Mouse (Mus musculus) spleen, adult 2 months (tissue): ENCODE results near the gene Crybg2. TPM values are rescaled to one million over a fixed set of nuclear protein-coding genes. Genes with fewer than 3 reads are reported as not detected.

Experiments used
- DNase-seq, 2 experiments: peaks; one replicate each; pipeline versions ENCODE4 v3.0.0 to v3.0.0-alpha.2; 2012 to 2021; ENCODE audit warnings: low spot score in 2 of 2, low read depth in 1 of 2
- H3K27ac ChIP-seq: fragments of 200-500 bp; 2 replicates; pipeline ENCODE4 v1.5.1; 2012; ENCODE audit warnings: low read length, inconsistent platforms; ENCODE audit not compliant: insufficient read depth
- H3K27me3 ChIP-seq: fragments of 200-500 bp; 2 replicates; pipeline ENCODE4 v1.6.1; 2012; ENCODE audit warnings: mild to moderate bottlenecking, moderate library complexity, low read length, inconsistent platforms; ENCODE audit not compliant: control insufficient read depth, insufficient read depth
- H3K36me3 ChIP-seq: fragments of 200-500 bp; 2 replicates; pipeline ENCODE4 v1.6.1; 2012; ENCODE audit warnings: mild to moderate bottlenecking, low read length, inconsistent platforms; ENCODE audit not compliant: control insufficient read depth, insufficient read depth
- H3K4me1 ChIP-seq: fragments of 200-500 bp; 2 replicates; pipeline ENCODE4 v1.6.1; 2011; ENCODE audit warnings: inconsistent platforms; ENCODE audit not compliant: control insufficient read depth, insufficient read depth, insufficient read length
- H3K4me3 ChIP-seq: fragments of 200-500 bp; 2 replicates; pipeline ENCODE4 v1.5.1; 2011; ENCODE audit warnings: mild to moderate bottlenecking, inconsistent platforms; ENCODE audit not compliant: insufficient read depth, insufficient read length; ENCODE audit errors: extremely low read depth
- CTCF ChIP-seq: fragments of 200-500 bp; IDR thresholded peaks from 2 replicates; pipeline ENCODE4 v1.5.1; 2011; ENCODE audit warnings: mild to moderate bottlenecking, inconsistent platforms; ENCODE audit not compliant: insufficient read depth, insufficient read length, insufficient replicate concordance; ENCODE audit errors: extremely low read depth
- POLR2A ChIP-seq: fragments of 200-500 bp; IDR thresholded peaks from 2 replicates; pipeline ENCODE4 v1.6.1; 2011; ENCODE audit warnings: low read depth, low read length, inconsistent platforms
- WGBS: fragments of 180-500 bp; shearing (Covaris S2); methylation state at CpG from one replicate; pipeline ENCODE4 v1.1.7; 2018; 5-methylcytosine and 5-hydroxymethylcytosine counted together
- polyA plus RNA-seq: library from polyadenylated mRNA; depleted of rRNA; stranded (reverse); fragments of >200 nt; gene quantifications from 2 replicates; pipeline ENCODE4 v1.2.3, GENCODE M21; 2012

The Crybg2 gene
- polyA plus RNA-seq, 1 experiment: 4.3 TPM

- H3K27me3 ChIP-seq: no peaks in the 10 kb centered on the region
- H3K36me3 ChIP-seq: no peaks in the 10 kb centered on the region
- H3K27ac ChIP-seq: peak within 1 kb of the TSS; percentile 70
- DNase-seq: peak; percentile 74 to 89
- peaks cover 43% of the 10 kb centered on the region; the same call in 1 of the 2 replicates for H3K4me1 ChIP-seq
- TF ChIP-seq POLR2A: no peak
- TF ChIP-seq CTCF: no peak
- WGBS: 18% methylated on average over 34 of the region's 34 CpGs
- peak within 1 kb of the TSS; percentile 95 for H3K4me3 ChIP-seq
Observed at GRCm38 (mm10) chr4:134101979-134102741, 41.5 kb downstream of the Crybg2 start, which contains the start of gene Ubxn11. Ubxn11 (plus strand) TSS chr4:134102570.

- H3K4me1 ChIP-seq: peaks cover 40% of the 10 kb centered on the region; the same call in 1 of the 2 replicates
- peak overlapping the region; percentile 70; the same call in 1 of the 2 replicates for H3K27ac ChIP-seq
- H3K36me3 ChIP-seq: no peaks in the 10 kb centered on the region
- no peak for DNase-seq
- H3K4me3 ChIP-seq: peak overlapping the region; percentile 95
- 12% methylated on average over 21 of the region's 21 CpGs for WGBS
- TF ChIP-seq POLR2A (no peak), CTCF (no peak)
- no peaks in the 10 kb centered on the region for H3K27me3 ChIP-seq
Observed at GRCm38 (mm10) chr4:134102742-134103119, 42.1 kb downstream of the Crybg2 start.

- no peak for DNase-seq
- H3K27me3 ChIP-seq: no peaks in the 10 kb centered on the region
- no peak for TF ChIP-seq CTCF
- no peak for TF ChIP-seq POLR2A
- H3K36me3 ChIP-seq: no peaks in the 10 kb centered on the region
- peak overlapping the region; percentile 21 for H3K27ac ChIP-seq
- H3K4me3 ChIP-seq: no peak overlapping the region
- H3K4me1 ChIP-seq: peaks cover 25% of the 10 kb centered on the region; the same call in 1 of the 2 replicates
- 33% methylated on average over 7 of the region's 7 CpGs for WGBS
Observed at GRCm38 (mm10) chr4:134106105-134106504, 45.5 kb downstream of the Crybg2 start.

GRCm38 (mm10) chr4:134107730-134108129 is 47.1 kb downstream of the Crybg2 start:
- H3K27ac ChIP-seq: no peak overlapping the region
- TF ChIP-seq POLR2A (no peak), CTCF (no peak)
- peaks cover 20% of the 10 kb centered on the region; the same call in 1 of the 2 replicates for H3K4me1 ChIP-seq
- no peak for DNase-seq
- no peaks in the 10 kb centered on the region for H3K36me3 ChIP-seq
- WGBS: 57% methylated on average over 7 of the region's 7 CpGs
- no peak overlapping the region for H3K4me3 ChIP-seq
- H3K27me3 ChIP-seq: no peaks in the 10 kb centered on the region

- no peaks in the 10 kb centered on the region for H3K27me3 ChIP-seq
- TF ChIP-seq POLR2A (no peak), CTCF (no peak)
- no peak overlapping the region for H3K4me3 ChIP-seq
- peaks cover 18% of the 10 kb centered on the region; the same call in 1 of the 2 replicates for H3K4me1 ChIP-seq
- 84% methylated on average over 5 of the region's 5 CpGs for WGBS
- H3K27ac ChIP-seq: no peak overlapping the region
- H3K36me3 ChIP-seq: no peaks in the 10 kb centered on the region
- no peak for DNase-seq
Observed at GRCm38 (mm10) chr4:134108196-134108595, 47.6 kb downstream of the Crybg2 start.

GRCm38 (mm10) chr4:134110653-134111052 is 50.0 kb downstream of the Crybg2 start:
- TF ChIP-seq CTCF (no peak), POLR2A (no peak)
- Histone ChIP-seq H3K4me1 (peaks cover 31% of the 10 kb centered on the region; the same call in 1 of the 2 replicates), H3K4me3 (no peak overlapping the region), H3K27ac (0 out of 2 replicates have a peak overlapping the region, but pooled peaks have one; percentile 9), H3K27me3 (no peaks in the 10 kb centered on the region), H3K36me3 (no peaks in the 10 kb centered on the region)
- no peak for DNase-seq
- WGBS: 60% methylated on average over 3 of the region's 3 CpGs

GRCm38 (mm10) chr4:134112403-134112802 is 51.8 kb downstream of the Crybg2 start:
- Histone ChIP-seq H3K4me1 (peaks cover 32% of the 10 kb centered on the region; the same call in 1 of the 2 replicates), H3K36me3 (no peaks in the 10 kb centered on the region), H3K4me3 (no peak overlapping the region), H3K27ac (no peak overlapping the region), H3K27me3 (no peaks in the 10 kb centered on the region)
- no peak for TF ChIP-seq POLR2A
- no peak for TF ChIP-seq CTCF
- DNase-seq: no peak
- WGBS: 90% methylated on average over 6 of the region's 6 CpGs
